Mouse (Mus musculus) spleen, adult 2 months (tissue): Measurements from ENCODE around the gene Cfap61. TPM values are rescaled to one million over a fixed set of nuclear protein-coding genes. Genes with fewer than 3 reads are reported as not detected.

Experiments used
- DNase-seq, 2 experiments: peaks; one replicate each; pipeline versions ENCODE4 v3.0.0 to v3.0.0-alpha.2; 2012 to 2021; ENCODE audit warnings: low spot score in 2 of 2, low read depth in 1 of 2
- H3K27ac ChIP-seq: fragments of 200-500 bp; 2 replicates; pipeline ENCODE4 v1.5.1; 2012; ENCODE audit warnings: low read length, inconsistent platforms; ENCODE audit not compliant: insufficient read depth
- H3K27me3 ChIP-seq: fragments of 200-500 bp; 2 replicates; pipeline ENCODE4 v1.6.1; 2012; ENCODE audit warnings: mild to moderate bottlenecking, moderate library complexity, low read length, inconsistent platforms; ENCODE audit not compliant: control insufficient read depth, insufficient read depth
- H3K36me3 ChIP-seq: fragments of 200-500 bp; 2 replicates; pipeline ENCODE4 v1.6.1; 2012; ENCODE audit warnings: mild to moderate bottlenecking, low read length, inconsistent platforms; ENCODE audit not compliant: control insufficient read depth, insufficient read depth
- H3K4me1 ChIP-seq: fragments of 200-500 bp; 2 replicates; pipeline ENCODE4 v1.6.1; 2011; ENCODE audit warnings: inconsistent platforms; ENCODE audit not compliant: control insufficient read depth, insufficient read depth, insufficient read length
- H3K4me3 ChIP-seq: fragments of 200-500 bp; 2 replicates; pipeline ENCODE4 v1.5.1; 2011; ENCODE audit warnings: mild to moderate bottlenecking, inconsistent platforms; ENCODE audit not compliant: insufficient read depth, insufficient read length; ENCODE audit errors: extremely low read depth
- CTCF ChIP-seq: fragments of 200-500 bp; IDR thresholded peaks from 2 replicates; pipeline ENCODE4 v1.5.1; 2011; ENCODE audit warnings: mild to moderate bottlenecking, inconsistent platforms; ENCODE audit not compliant: insufficient read depth, insufficient read length, insufficient replicate concordance; ENCODE audit errors: extremely low read depth
- POLR2A ChIP-seq: fragments of 200-500 bp; IDR thresholded peaks from 2 replicates; pipeline ENCODE4 v1.6.1; 2011; ENCODE audit warnings: low read depth, low read length, inconsistent platforms
- WGBS: fragments of 180-500 bp; shearing (Covaris S2); methylation state at CpG from one replicate; pipeline ENCODE4 v1.1.7; 2018; 5-methylcytosine and 5-hydroxymethylcytosine counted together
- polyA plus RNA-seq: library from polyadenylated mRNA; depleted of rRNA; stranded (reverse); fragments of >200 nt; gene quantifications from 2 replicates; pipeline ENCODE4 v1.2.3, GENCODE M21; 2012

The Cfap61 gene
- polyA plus RNA-seq, 1 experiment = 0.40 TPM

DNA sequence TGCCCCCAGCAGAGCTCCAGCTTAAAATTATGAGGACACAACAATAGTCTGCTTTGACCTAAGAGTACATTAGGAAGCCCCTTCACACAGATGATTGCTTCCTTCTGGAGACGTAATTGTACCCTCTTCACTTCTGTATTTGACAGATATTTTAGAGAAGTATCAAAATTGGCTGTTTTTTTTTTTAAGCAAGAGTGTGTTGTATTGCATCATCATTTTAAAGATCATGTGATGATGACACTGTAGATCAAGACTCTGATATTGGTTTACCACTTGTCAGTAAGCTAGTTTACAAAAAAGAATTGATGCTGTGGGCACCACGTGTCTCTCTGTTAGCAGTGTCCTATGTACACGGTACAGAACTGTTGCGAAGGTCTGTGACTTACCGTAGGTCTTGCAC lies 18.1 kb downstream of the Cfap61 start:
- Histone ChIP-seq H3K27me3 (no peaks in the 10 kb centered on the region), H3K4me1 (no peaks in the 10 kb centered on the region), H3K36me3 (no peaks in the 10 kb centered on the region), H3K4me3 (no peak overlapping the region), H3K27ac (no peak overlapping the region)
- TF ChIP-seq CTCF (no peak), POLR2A (no peak)
- DNase-seq = no peak
- 67% methylated on average over 5 of the region's 5 CpGs for WGBS

DNA sequence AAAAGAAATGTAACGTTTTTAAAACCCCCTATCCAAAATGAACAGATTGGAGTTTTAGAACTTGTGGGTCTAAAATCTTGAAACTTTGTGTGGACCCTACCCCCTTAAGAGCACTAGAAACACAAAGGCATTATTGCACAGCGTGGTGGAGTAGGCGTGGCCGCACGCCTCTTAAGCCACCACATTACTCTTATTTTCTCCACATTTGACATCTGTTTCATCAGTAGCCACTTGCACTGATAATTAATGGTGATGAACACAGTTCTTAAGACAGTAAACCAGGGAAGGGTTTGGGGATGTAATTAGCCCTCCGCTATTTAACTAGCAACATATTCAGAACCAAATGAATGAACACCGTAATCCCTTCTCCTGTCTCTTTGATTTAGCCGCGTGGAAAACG lies 21.3 kb downstream of the Cfap61 start:
- Histone ChIP-seq H3K36me3 (no peaks in the 10 kb centered on the region), H3K27ac (no peak overlapping the region), H3K4me3 (no peak overlapping the region), H3K27me3 (no peaks in the 10 kb centered on the region), H3K4me1 (no peaks in the 10 kb centered on the region)
- no peak for DNase-seq
- TF ChIP-seq POLR2A (no peak), CTCF (no peak)
- WGBS = 64% methylated on average over 10 of the region's 10 CpGs

GRCm38 (mm10) chr2:145956318-145956717 lies 21.7 kb downstream of the Cfap61 start:
- TF ChIP-seq POLR2A (no peak), CTCF (no peak)
- H3K27me3 ChIP-seq = no peaks in the 10 kb centered on the region
- H3K27ac ChIP-seq = no peak overlapping the region
- no peak overlapping the region for H3K4me3 ChIP-seq
- no peaks in the 10 kb centered on the region for H3K4me1 ChIP-seq
- WGBS = 19% methylated on average over 5 of the region's 5 CpGs
- no peaks in the 10 kb centered on the region for H3K36me3 ChIP-seq
- no peak for DNase-seq

GRCm38 (mm10) chr2:145957450-145957849 lies 22.9 kb downstream of the Cfap61 start:
- Histone ChIP-seq H3K4me3 (no peak overlapping the region), H3K27me3 (no peaks in the 10 kb centered on the region), H3K27ac (no peak overlapping the region), H3K36me3 (no peaks in the 10 kb centered on the region), H3K4me1 (no peaks in the 10 kb centered on the region)
- DNase-seq = no peak
- TF ChIP-seq POLR2A (no peak), CTCF (no peak)
- 12% methylated on average over 4 of the region's 4 CpGs for WGBS

DNA sequence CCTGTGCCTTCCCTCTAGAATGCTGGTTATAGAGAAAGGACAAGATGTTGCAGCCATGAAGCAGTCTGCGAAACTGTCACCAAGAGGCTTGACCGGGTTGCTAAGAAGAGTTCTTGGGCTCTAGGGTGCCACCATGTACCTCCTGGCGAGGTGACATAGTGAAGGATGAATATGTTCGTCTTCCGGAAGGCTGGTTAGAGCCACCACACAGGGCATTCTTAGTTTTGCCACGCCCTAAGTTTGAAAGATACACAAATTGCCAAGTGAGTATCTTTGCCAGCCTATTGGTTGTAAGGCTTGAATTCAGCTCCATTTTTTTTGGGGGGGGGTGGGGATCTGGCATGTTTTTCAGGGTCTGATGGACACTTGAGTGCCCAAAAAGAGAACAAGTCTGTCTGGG lies 23.5 kb downstream of the Cfap61 start:
- no peak overlapping the region for H3K27ac ChIP-seq
- no peak for DNase-seq
- H3K36me3 ChIP-seq = no peaks in the 10 kb centered on the region
- WGBS = 91% methylated on average over 6 of the region's 6 CpGs
- H3K4me3 ChIP-seq = no peak overlapping the region
- no peaks in the 10 kb centered on the region for H3K27me3 ChIP-seq
- TF ChIP-seq CTCF (no peak), POLR2A (no peak)
- no peaks in the 10 kb centered on the region for H3K4me1 ChIP-seq

DNA sequence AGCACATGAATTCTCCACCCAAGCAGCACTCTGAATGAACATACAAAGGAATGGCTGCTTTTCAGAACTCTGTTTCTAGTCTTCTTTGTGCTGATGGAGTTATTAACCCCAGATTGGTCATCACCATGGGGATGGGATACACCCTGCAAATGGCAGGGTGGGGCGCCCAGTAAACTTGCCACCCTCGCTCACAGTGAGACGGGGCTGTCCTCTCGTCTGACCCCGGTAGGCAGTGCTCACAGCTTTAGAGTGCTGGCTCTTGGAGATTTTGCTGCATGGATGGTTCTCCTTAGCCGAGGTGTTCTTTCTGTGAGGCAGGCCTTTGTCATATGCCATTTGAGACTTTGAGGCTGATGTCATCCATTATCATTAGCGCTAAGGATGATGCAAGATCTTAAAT lies 24.0 kb downstream of the Cfap61 start:
- Histone ChIP-seq H3K36me3 (no peaks in the 10 kb centered on the region), H3K27me3 (no peaks in the 10 kb centered on the region), H3K4me3 (no peak overlapping the region), H3K4me1 (no peaks in the 10 kb centered on the region), H3K27ac (no peak overlapping the region)
- no peak for DNase-seq
- TF ChIP-seq POLR2A (no peak), CTCF (no peak)
- 93% methylated on average over 7 of the region's 7 CpGs for WGBS

DNA sequence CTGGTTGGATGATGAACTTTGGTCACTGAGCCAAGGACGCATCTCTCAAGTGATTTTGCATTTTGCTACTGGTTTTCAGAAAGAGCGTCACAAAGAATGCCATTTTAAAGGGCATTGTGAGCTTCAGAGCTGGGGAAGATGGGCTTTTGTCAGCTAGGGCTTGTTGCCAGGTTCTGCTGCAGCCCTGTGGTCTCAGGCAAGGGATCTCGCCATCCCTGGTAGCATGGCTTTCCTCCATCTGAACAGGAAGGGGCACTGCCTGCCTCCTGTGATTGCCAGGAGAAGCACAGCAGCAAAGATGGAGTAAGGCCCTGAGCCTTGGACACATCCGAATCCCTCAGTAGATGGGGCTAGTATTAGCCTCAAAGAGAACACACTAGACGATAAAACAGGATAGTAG lies 27.3 kb downstream of the Cfap61 start:
- H3K4me1 ChIP-seq = no peaks in the 10 kb centered on the region
- WGBS = 89% methylated on average over 5 of the region's 5 CpGs
- no peaks in the 10 kb centered on the region for H3K27me3 ChIP-seq
- H3K36me3 ChIP-seq = no peaks in the 10 kb centered on the region
- no peak overlapping the region for H3K4me3 ChIP-seq
- no peak overlapping the region for H3K27ac ChIP-seq
- TF ChIP-seq CTCF = no peak
- no peak for TF ChIP-seq POLR2A
- no peak for DNase-seq
